Mouse (Mus musculus) neural tube, embryonic 10.5 days (tissue): Measurements from ENCODE around the gene Akap10.
"Not testable (repeated sequence)": the region's sequence is repeated elsewhere in the genome, so short reads cannot be mapped to it uniquely, and the experiment has no call there.

Source experiments
- DNase-seq: peaks from one replicate; pipeline ENCODE4 v3.0.0-alpha.2; 2017; ENCODE audit warnings: low spot score; ENCODE audit errors: extremely low spot score

The Akap10 gene

GRCm38 (mm10) chr11:61930098-61930517 is at the start of gene Akap10:
Gene Akap10, minus strand, starts transcription at chr11:61930252.
- peak; percentile 93 for DNase-seq

- DNase-seq, result no peak
Observed at GRCm38 (mm10) chr11:61975783-61976182, 45.7 kb upstream of the Akap10 start.

GRCm38 (mm10) chr11:61974106-61974707 is 44.2 kb upstream of the Akap10 start:
- DNase-seq, result no peak

GRCm38 (mm10) chr11:61971441-61972221 is 41.6 kb upstream of the Akap10 start:
- no peak for DNase-seq

- no peak for DNase-seq
Observed at GRCm38 (mm10) chr11:61970901-61971300, 40.8 kb upstream of the Akap10 start.

GRCm38 (mm10) chr11:61968875-61969274 is 38.8 kb upstream of the Akap10 start:
- no peak for DNase-seq

GRCm38 (mm10) chr11:61967034-61967433 is 37.0 kb upstream of the Akap10 start:
- no peak for DNase-seq

GRCm38 (mm10) chr11:61964611-61965010 is 34.6 kb upstream of the Akap10 start:
- DNase-seq, result no peak

- DNase-seq, result no peak
Observed at GRCm38 (mm10) chr11:61963193-61963592, 33.1 kb upstream of the Akap10 start.

- DNase-seq, result no peak
Observed at GRCm38 (mm10) chr11:61962684-61963083, 32.6 kb upstream of the Akap10 start.

- no peak for DNase-seq
Observed at GRCm38 (mm10) chr11:61960096-61960495, 30.0 kb upstream of the Akap10 start.

GRCm38 (mm10) chr11:61958706-61959105 is 28.7 kb upstream of the Akap10 start:
- not testable (repeated sequence) for DNase-seq

GRCm38 (mm10) chr11:61957296-61957813 is 27.3 kb upstream of the Akap10 start:
- DNase-seq, result no peak

GRCm38 (mm10) chr11:61956572-61957295 is 26.7 kb upstream of the Akap10 start, which contains the start of gene Specc1:
Gene Specc1, plus strand, starts transcription at chr11:61956763.
- DNase-seq, result peak; percentile 94

- no peak for DNase-seq
Observed at GRCm38 (mm10) chr11:61955951-61956350, 25.9 kb upstream of the Akap10 start.

- DNase-seq, result no peak
Observed at GRCm38 (mm10) chr11:61955136-61955535, 25.1 kb upstream of the Akap10 start.

- peak; percentile 87 for DNase-seq
Observed at GRCm38 (mm10) chr11:61950632-61951031, 20.6 kb upstream of the Akap10 start.

- DNase-seq, result peak; percentile 57
Observed at GRCm38 (mm10) chr11:61949315-61949714, 19.3 kb upstream of the Akap10 start.

GRCm38 (mm10) chr11:61946608-61947007 is 16.6 kb upstream of the Akap10 start:
- DNase-seq, result no peak

- no peak for DNase-seq
Observed at GRCm38 (mm10) chr11:61944417-61944816, 14.4 kb upstream of the Akap10 start.

- no peak for DNase-seq
Observed at GRCm38 (mm10) chr11:61942903-61943302, 12.9 kb upstream of the Akap10 start.

- DNase-seq, result no peak
Observed at GRCm38 (mm10) chr11:61937761-61938160, 7.7 kb upstream of the Akap10 start.
